Mouse (Mus musculus): ENCODE measurements at regions not wholly inside any gene's neighbourhood (a gene's known extent, or its start where the extent isn't known, plus 50 kb on each side); places are given as distances from the start of the nearest gene placed in this dataset.

DNA sequence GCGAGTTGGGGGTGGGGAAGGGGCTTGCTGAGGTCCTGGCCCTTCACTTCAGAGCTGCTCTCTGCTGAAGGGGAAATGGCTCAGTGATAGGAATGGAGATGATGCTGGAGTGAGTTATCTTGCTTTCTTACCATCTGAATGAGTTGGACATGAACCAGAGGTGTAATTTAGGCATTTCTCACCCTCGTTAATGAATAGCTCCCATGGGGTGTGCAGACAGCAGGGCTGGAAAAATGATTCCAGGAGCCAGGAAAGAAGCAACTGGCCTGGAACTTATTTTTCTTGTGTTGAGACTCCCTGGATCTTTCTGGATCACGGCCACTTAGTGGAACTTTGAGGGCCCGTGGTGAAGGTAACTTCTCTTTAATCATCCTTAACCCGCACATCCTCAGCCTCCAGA is 246.6 kb upstream of the Gm4791 start:
- H3K79me2 ChIP-seq (ENCODE audit: control insufficient read depth, insufficient read depth) = no peaks in the 10 kb centered on the region
- no peaks in the 10 kb centered on the region for H3K27me3 ChIP-seq (ENCODE audit: control insufficient read depth, insufficient read depth, insufficient read length)
- no peak overlapping the region for H3K4me2 ChIP-seq (ENCODE audit: low read depth)
- H3K36me3 ChIP-seq (ENCODE audit: control insufficient read depth, insufficient read depth) = no peaks in the 10 kb centered on the region
- no peak for TF ChIP-seq SRF (IDR thresholded peaks at IDR 0.05; ENCODE audit: control insufficient read depth, insufficient read length, low read depth)
- no peak overlapping the region for H3K4me3 ChIP-seq
- no peak overlapping the region for H3ac ChIP-seq (ENCODE audit: control insufficient read depth, insufficient read length)

DNA sequence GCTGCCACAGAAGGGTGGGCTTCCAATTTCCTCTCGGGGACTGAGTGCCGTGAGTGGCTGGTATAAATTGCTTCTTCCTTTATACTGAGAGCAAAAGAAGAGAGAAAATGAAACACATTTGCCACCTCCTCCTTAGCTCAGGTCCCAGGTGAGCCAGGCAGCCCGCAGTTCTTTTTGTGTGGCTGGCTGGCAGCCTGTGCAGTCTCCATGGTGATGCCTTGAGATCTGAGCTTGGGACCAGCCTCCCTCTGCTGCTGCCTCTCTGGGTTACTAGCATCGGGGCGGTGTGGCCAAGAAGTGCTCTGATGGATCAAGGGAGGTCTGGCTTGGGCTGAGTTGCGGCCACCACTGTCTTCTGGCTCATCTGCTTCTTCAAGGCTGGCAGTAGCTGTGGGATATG is 249.1 kb upstream of the Gm4791 start:
- no peaks in the 10 kb centered on the region for H3K36me3 ChIP-seq (ENCODE audit: control insufficient read depth, insufficient read depth)
- no peak overlapping the region for H3ac ChIP-seq (ENCODE audit: control insufficient read depth, insufficient read length)
- no peak for TF ChIP-seq REST (IDR thresholded peaks at IDR 0.05; ENCODE audit: insufficient read depth, insufficient read length)
- TF ChIP-seq MYOD1 (IDR thresholded peaks at IDR 0.05; ENCODE audit: control insufficient read depth in 1 of 3, insufficient read length in 2 of 3, low read depth in 2 of 3) = no peak
- no peak for TF ChIP-seq SRF (IDR thresholded peaks at IDR 0.05; ENCODE audit: control insufficient read depth, insufficient read length, low read depth)
- TF ChIP-seq CEBPB (IDR thresholded peaks at IDR 0.05; ENCODE audit: insufficient read depth, poor library complexity, severe bottlenecking) = no peak
- no peak for TF ChIP-seq MAX (IDR thresholded peaks at IDR 0.05; ENCODE audit: low read depth)
- TF ChIP-seq TCF12 (IDR thresholded peaks at IDR 0.05; ENCODE audit: insufficient read depth, poor library complexity, severe bottlenecking) = no peak
- no peak for TF ChIP-seq E2F4 (IDR thresholded peaks at IDR 0.05; ENCODE audit: insufficient read depth)
- no peak for TF ChIP-seq POLR2A (IDR thresholded peaks at IDR 0.05; ENCODE audit: insufficient read length, low read depth)
- TF ChIP-seq USF1 (IDR thresholded peaks at IDR 0.05; ENCODE audit: low read depth) = no peak
- TF ChIP-seq TCF3 (IDR thresholded peaks at IDR 0.05; ENCODE audit: insufficient read length, low read depth) = no peak
- TF ChIP-seq POLR2AphosphoS2 (IDR thresholded peaks at IDR 0.05; ENCODE audit: insufficient read length, low read depth) = no peak
- no peak for TF ChIP-seq MYOG (IDR thresholded peaks at IDR 0.05; ENCODE audit: control insufficient read depth in 1 of 3, insufficient read depth in 1 of 3, insufficient read length in 2 of 3, low read depth in 2 of 3)
- H3K4me3 ChIP-seq = no peak overlapping the region
- H3K27me3 ChIP-seq (ENCODE audit: control insufficient read depth, insufficient read depth, insufficient read length) = no peaks in the 10 kb centered on the region
- H3K4me2 ChIP-seq (ENCODE audit: low read depth) = no peak overlapping the region
- H3K79me2 ChIP-seq (ENCODE audit: control insufficient read depth, insufficient read depth) = no peaks in the 10 kb centered on the region

DNA sequence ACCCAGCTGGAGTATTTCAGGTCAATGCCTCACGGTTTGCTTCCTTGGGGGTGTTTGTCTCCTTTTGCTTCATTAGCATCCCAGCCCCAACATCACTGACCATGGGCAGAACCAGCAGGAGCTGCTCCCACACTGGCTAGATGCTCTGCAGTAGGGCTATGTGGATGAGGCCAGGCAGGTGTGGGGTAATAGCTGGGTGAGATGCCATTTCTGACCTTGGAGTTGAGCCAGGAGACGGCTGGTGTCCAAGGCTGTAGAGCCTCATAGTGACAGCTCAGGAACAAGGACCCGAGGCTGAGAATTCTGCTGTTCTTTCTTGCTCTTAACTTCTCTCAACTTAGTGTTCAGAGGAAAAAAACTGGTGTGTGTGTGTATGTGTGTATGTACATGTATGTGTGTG is 252.3 kb upstream of the Gm4791 start:
- H3K4me2 ChIP-seq (ENCODE audit: low read depth) = no peak overlapping the region
- no peak overlapping the region for H3K4me3 ChIP-seq
- no peak for TF ChIP-seq USF1 (IDR thresholded peaks at IDR 0.05; ENCODE audit: low read depth)
- no peak for TF ChIP-seq TCF12 (IDR thresholded peaks at IDR 0.05; ENCODE audit: insufficient read depth, poor library complexity, severe bottlenecking)
- H3ac ChIP-seq (ENCODE audit: control insufficient read depth, insufficient read length) = no peak overlapping the region
- no peaks in the 10 kb centered on the region for H3K79me2 ChIP-seq (ENCODE audit: control insufficient read depth, insufficient read depth)
- H3K36me3 ChIP-seq (ENCODE audit: control insufficient read depth, insufficient read depth) = no peaks in the 10 kb centered on the region
- no peaks in the 10 kb centered on the region for H3K27me3 ChIP-seq (ENCODE audit: control insufficient read depth, insufficient read depth, insufficient read length)

- TF ChIP-seq TCF12 (IDR thresholded peaks at IDR 0.05; ENCODE audit: insufficient read depth, poor library complexity, severe bottlenecking) (no peak), POLR2AphosphoS2 (IDR thresholded peaks at IDR 0.05; ENCODE audit: insufficient read length, low read depth) (no peak), REST (IDR thresholded peaks at IDR 0.05; ENCODE audit: insufficient read depth, insufficient read length) (no peak), USF1 (IDR thresholded peaks at IDR 0.05; ENCODE audit: low read depth) (no peak), MYOG (IDR thresholded peaks at IDR 0.05; ENCODE audit: control insufficient read depth in 1 of 3, insufficient read depth in 1 of 3, insufficient read length in 2 of 3, low read depth in 2 of 3) (no peak), SRF (IDR thresholded peaks at IDR 0.05; ENCODE audit: control insufficient read depth, insufficient read length, low read depth) (no peak), MAX (IDR thresholded peaks at IDR 0.05; ENCODE audit: low read depth) (no peak), TCF3 (IDR thresholded peaks at IDR 0.05; ENCODE audit: insufficient read length, low read depth) (no peak)
Observed at GRCm38 (mm10) chr9:46740496-46740895, 258.0 kb upstream of the Gm4791 start.

DNA sequence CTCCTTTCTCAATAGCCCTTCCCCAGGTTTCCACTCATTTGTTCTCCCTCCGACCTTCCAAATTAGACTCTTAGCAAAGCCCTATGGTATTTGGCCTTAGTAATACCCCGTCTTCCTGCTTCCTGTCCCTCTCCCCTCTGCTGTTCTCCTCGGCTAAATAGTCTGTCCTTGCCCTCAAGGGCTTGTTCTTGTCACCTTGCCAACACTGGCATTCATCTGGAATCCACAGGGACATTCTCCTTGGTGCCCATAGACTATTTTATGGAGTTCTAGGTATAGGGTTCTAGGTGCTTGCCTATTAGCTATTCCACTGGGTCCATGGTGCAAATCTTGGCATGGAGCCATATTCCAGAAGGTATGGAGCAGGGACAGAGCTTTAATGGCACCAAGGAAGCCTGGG is 259.2 kb upstream of the Gm4791 start:
- Histone ChIP-seq H3K4me3 (no peak overlapping the region), H3K79me2 (ENCODE audit: control insufficient read depth, insufficient read depth) (no peaks in the 10 kb centered on the region), H3K4me2 (ENCODE audit: low read depth) (no peak overlapping the region), H3ac (ENCODE audit: control insufficient read depth, insufficient read length) (no peak overlapping the region), H3K27me3 (ENCODE audit: control insufficient read depth, insufficient read depth, insufficient read length) (no peaks in the 10 kb centered on the region), H3K36me3 (ENCODE audit: control insufficient read depth, insufficient read depth) (no peaks in the 10 kb centered on the region)
- TF ChIP-seq MYOG (IDR thresholded peaks at IDR 0.05; ENCODE audit: control insufficient read depth in 1 of 3, insufficient read depth in 1 of 3, insufficient read length in 2 of 3, low read depth in 2 of 3) (no peak), MYOD1 (IDR thresholded peaks at IDR 0.05; ENCODE audit: control insufficient read depth in 1 of 3, insufficient read length in 2 of 3, low read depth in 2 of 3) (no peak)

More at GRCm38 (mm10) chr9:46740496-46740895, 258.0 kb upstream of the Gm4791 start:
- H3K27me3 ChIP-seq (ENCODE audit: control insufficient read depth, insufficient read depth, insufficient read length) = no peaks in the 10 kb centered on the region
- no peaks in the 10 kb centered on the region for H3K79me2 ChIP-seq (ENCODE audit: control insufficient read depth, insufficient read depth)
- H3K36me3 ChIP-seq (ENCODE audit: control insufficient read depth, insufficient read depth) = no peaks in the 10 kb centered on the region
- H3K4me3 ChIP-seq = no peak overlapping the region
- H3K4me2 ChIP-seq (ENCODE audit: low read depth) = no peak overlapping the region
- H3ac ChIP-seq (ENCODE audit: control insufficient read depth, insufficient read length) = no peak overlapping the region

DNA sequence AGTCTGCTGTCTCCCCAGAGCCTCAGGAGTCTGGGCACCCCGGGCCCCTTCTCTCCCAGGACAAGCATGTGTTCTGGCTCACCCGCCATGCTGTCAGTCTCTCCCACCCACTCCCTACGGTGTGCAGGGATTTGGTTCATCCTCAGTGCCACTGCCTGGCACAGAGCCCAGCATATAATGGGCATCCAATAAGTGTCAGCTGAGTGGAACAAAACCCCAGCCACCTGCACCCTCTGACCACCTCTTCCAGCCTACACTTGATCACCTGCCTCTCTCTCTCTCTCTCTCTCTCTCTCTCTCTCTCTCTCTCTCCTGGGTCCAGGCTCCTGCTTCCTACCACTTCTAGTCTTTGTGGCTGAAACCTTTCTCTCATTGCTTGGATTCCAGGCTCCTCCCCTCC is 259.9 kb upstream of the Gm4791 start:
- no peak overlapping the region for H3K4me3 ChIP-seq
- TF ChIP-seq SRF (IDR thresholded peaks at IDR 0.05; ENCODE audit: control insufficient read depth, insufficient read length, low read depth) = no peak
- TF ChIP-seq MYOG (IDR thresholded peaks at IDR 0.05; ENCODE audit: control insufficient read depth in 1 of 3, insufficient read depth in 1 of 3, insufficient read length in 2 of 3, low read depth in 2 of 3) = no peak
- TF ChIP-seq POLR2A (IDR thresholded peaks at IDR 0.05; ENCODE audit: insufficient read length, low read depth) = no peak
- TF ChIP-seq TCF12 (IDR thresholded peaks at IDR 0.05; ENCODE audit: insufficient read depth, poor library complexity, severe bottlenecking) = no peak
- no peak for TF ChIP-seq POLR2AphosphoS2 (IDR thresholded peaks at IDR 0.05; ENCODE audit: insufficient read length, low read depth)
- TF ChIP-seq MAX (IDR thresholded peaks at IDR 0.05; ENCODE audit: low read depth) = no peak
- no peak for TF ChIP-seq USF1 (IDR thresholded peaks at IDR 0.05; ENCODE audit: low read depth)
- H3ac ChIP-seq (ENCODE audit: control insufficient read depth, insufficient read length) = no peak overlapping the region
- no peaks in the 10 kb centered on the region for H3K79me2 ChIP-seq (ENCODE audit: control insufficient read depth, insufficient read depth)
- H3K36me3 ChIP-seq (ENCODE audit: control insufficient read depth, insufficient read depth) = no peaks in the 10 kb centered on the region
- no peaks in the 10 kb centered on the region for H3K27me3 ChIP-seq (ENCODE audit: control insufficient read depth, insufficient read depth, insufficient read length)
- H3K4me2 ChIP-seq (ENCODE audit: low read depth) = no peak overlapping the region
